Mouse (Mus musculus) left cerebral cortex, adult 8-10 months (tissue): ENCODE data around the gene Ndufv1. TPM values are rescaled to one million over a fixed set of nuclear protein-coding genes. Genes with fewer than 3 reads are reported as not detected.
"Not testable (repeated sequence)": the region's sequence is repeated elsewhere in the genome, so short reads cannot be mapped to it uniquely, and the experiment has no call there.

ENCODE experiments used
- DNase-seq, 2 experiments: peaks; one replicate each; pipeline ENCODE4 v3.0.0; 2022; ENCODE audit warnings: low spot score in 2 of 2
- total RNA-seq, 4 experiments: library from RNA; stranded (reverse); gene quantifications; 2 replicates each; pipeline ENCODE4 v1.2.4; 2022

Ndufv1 gene
- total RNA-seq, 4 experiments from 2014 or later: 243 to 273 (median 258) TPM

- DNase-seq: not testable (repeated sequence)
Observed at GRCm38 (mm10) chr19:4044109-4044508, 31.5 kb upstream of the Ndufv1 start.

DNA sequence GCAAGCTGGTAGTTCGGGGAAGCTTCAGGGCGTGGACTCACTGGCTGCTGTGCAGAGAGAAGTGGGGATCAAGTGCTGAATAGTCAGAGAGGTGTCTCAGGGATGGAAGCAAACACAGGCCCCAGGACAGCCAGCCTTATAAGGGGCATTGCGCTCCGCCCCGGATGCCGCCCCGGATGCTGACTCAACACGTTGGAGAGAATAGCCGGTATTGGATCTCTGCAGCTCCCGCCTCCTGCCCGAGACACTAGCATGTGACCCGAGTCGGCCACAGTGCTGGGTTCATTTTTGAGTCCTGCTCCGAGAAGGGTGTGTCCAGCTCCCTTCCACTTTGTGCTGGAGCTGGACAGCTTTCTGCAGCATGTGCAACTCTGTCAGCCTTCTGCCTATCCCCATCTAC lies 29.5 kb upstream of the Ndufv1 start:
- no peak for DNase-seq

- DNase-seq: not testable (repeated sequence)
Observed at GRCm38 (mm10) chr19:4041500-4041899, 28.9 kb upstream of the Ndufv1 start.

DNA sequence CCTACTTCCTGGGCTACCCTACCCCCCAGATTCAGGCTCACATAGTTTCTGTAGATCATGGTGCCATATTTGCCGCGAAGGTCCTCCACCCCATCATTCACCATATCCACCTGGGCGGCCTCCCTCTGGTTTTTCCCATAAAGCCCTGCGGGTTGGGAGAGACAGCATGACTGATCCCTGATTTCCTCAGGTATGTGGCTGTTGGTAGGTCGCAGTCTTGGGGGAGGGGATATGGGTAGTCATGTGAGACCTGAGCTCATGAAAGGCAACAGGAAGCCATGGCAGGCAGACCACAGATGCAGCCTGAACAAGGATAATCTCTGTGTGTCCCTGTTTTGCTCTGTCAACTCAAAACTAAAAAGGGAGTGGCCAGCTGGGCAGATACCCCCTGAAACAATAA lies 28.3 kb upstream of the Ndufv1 start:
- not testable (repeated sequence) for DNase-seq

- peak; percentile 84 to 85 for DNase-seq
Observed at GRCm38 (mm10) chr19:4037788-4038232, 25.2 kb upstream of the Ndufv1 start, which contains the start of gene Gstp1. Gstp1 (minus strand) TSS chr19:4037985.

DNA sequence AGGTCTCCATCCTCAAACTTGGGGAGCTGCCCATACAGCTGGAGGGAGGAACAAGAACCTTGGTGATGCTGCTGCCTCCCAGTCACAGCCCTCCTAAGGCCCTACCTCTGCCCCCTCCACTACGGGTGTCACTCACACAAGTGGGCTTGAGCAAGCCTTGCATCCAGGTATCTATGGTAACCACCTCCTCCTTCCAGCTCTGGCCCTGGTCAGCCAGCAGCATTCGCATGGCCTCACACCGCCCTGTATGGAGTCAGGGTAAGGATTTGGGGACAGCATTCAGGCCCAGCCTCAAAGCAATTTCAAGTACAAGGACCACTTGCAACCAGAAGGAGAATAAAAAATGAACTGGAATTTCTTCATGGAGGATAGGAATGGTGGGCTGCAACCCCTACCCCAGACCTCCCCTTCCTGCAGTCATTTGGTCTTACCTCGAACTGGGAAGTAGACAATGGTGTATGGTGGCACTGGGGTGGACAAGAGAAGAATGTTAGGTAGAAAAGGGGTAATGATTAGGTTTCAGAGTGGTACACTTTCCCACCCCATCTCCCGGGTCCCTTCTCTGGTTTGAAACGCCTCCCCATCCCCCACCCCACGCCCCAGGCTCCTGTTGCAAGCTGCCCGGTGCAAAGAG lies 24.7 kb upstream of the Ndufv1 start:
- DNase-seq: not testable (repeated sequence)

- DNase-seq: no peak
Observed at GRCm38 (mm10) chr19:4036327-4037045, 23.9 kb upstream of the Ndufv1 start.

DNA sequence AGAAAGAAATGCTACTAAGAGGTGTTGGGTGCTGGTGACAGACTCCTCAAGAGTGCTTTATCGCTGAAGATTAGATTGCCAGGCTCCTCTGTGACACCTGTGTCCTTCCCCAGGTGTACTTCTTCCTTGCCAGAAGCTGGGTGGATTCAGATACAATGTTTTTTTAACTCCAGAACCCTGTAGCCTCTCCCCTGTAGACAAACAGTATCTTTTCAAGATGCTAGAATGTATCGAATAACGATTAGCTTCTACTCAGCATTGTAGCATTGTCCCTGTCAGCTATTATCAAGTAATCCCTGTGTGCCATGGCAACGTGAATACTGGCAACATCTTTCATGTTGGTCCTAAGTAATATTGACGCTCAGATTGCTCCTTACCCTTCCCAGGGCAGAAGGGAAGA lies 21.1 kb upstream of the Ndufv1 start:
- no peak for DNase-seq

GRCm38 (mm10) chr19:4033298-4033697 lies 20.7 kb upstream of the Ndufv1 start:
- no peak for DNase-seq

GRCm38 (mm10) chr19:4032668-4033067 lies 20.1 kb upstream of the Ndufv1 start:
- DNase-seq: no peak

GRCm38 (mm10) chr19:4027576-4027975 lies 15.0 kb upstream of the Ndufv1 start:
- DNase-seq: no peak

DNA sequence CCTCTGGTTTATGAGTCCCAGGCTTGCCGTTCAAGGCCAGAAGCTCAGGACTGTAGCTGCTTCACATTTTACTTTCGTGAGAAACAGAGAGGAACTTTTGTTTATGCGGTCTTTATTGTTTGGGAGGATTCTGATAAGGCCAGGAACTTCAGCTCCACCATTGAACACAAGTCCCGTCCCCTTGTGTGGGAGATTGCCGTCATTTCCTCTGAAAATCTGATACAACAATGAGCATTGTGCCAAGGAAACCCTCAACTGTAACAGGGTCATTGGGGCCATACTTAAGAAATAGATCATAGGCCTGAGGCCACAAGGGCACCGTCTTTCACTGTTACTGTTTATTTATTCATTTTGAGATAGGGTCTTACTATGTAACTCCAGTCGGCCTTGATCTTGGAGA lies 10.6 kb upstream of the Ndufv1 start:
- DNase-seq: no peak

DNA sequence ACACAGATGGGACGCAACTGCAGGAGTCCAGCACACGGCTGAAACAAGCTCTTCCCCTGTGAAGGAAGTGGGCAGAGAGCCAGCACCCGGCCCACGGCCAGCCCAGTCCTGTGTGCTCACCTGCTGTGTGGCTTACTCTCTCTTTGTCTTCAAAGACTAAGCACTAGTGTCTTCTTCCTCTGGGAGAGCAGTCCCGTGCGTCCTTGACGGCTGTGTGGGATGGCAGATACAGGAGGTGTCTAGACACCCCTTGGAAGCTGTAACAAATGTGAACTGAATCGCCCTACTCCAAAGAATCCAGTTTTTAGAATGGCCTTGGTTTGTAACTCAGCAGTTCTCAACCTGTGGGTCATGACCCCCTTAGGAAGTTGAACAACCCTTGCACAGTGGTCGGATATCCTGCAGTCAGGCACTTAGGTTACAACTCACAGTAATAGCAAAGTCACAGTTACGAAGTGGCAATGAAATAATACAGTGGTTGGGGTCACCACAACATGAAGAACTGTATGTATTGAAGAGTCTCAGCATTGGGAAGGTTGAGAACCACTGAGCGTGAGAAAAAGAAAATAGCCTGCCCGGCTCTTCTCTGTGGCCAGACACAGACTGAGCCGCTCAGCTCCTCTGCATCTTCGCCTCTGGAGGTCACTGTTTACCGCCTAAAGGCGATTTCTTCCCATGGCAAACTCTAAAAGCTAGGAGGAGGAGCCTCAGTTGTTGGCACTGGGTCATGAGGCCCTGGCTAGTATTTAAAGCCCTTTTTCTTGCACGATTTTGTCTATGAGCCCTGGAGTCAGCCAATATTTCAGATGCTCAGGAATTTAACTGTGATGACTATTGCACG lies 6.4 kb upstream of the Ndufv1 start:
- DNase-seq: peak; percentile 46 to 68

- DNase-seq: no peak
Observed at GRCm38 (mm10) chr19:4017921-4018587, 5.4 kb upstream of the Ndufv1 start.

GRCm38 (mm10) chr19:4015635-4016034 lies 3.0 kb upstream of the Ndufv1 start:
- DNase-seq: no peak

- no peak for DNase-seq
Observed at GRCm38 (mm10) chr19:4014802-4015201, 2.2 kb upstream of the Ndufv1 start.

DNA sequence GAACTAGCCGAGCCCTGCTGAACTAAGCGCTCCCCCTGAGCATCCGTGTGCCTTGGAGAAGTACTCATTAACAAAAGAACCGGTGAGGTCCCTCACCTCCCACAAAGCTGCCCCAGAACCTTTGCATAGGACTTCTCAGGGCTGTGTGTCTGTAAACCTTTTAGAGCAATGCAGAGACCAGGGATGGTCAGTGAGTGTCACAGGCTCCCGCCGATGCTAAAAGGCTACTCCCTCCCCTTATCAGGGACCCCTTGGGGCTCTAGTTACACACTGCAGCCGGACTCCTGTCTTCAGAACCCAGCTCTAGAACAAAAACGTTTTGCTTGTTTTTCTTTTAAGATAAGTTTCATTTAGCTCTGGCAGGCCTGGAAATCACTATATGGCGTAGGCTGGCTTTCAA lies 460 bp upstream of the Ndufv1 start:
- no peak for DNase-seq

GRCm38 (mm10) chr19:4011086-4011485 lies 1.5 kb downstream of the Ndufv1 start:
- no peak for DNase-seq

DNA sequence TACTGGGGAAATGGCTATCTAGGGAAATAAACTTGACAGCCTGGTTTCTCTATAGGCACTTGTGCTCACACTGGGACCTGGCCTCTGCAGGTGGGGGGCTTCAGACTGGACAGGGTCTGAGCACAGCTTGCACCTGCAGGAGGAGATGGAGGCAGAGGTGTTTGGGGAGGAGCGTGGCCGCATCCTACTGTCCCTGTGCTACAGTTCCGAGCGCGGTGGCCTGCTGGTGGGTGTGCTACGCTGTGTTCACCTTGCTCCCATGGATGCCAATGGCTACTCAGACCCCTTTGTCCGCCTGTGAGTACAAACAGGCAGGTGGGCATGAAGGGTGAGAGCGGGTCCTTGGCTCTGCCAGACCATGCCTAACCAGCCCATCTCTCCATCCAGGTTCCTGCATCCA lies 6.6 kb downstream of the Ndufv1 start:
- no peak for DNase-seq

GRCm38 (mm10) chr19:4005091-4005490 lies 7.5 kb downstream of the Ndufv1 start:
- no peak for DNase-seq

- DNase-seq: no peak
Observed at GRCm38 (mm10) chr19:4004331-4004730, 8.3 kb downstream of the Ndufv1 start.
